Mouse (Mus musculus) heart, postnatal 0 days (tissue): Measurements from ENCODE around the gene Gm49380. TPM values are rescaled to one million over a fixed set of nuclear protein-coding genes. Genes with fewer than 3 reads are reported as not detected.
A peak's percentile ranks its signal among the peaks of the same experiment; 100 is the strongest.

Source experiments
- ATAC-seq: fragments of 200-750 bp; cut with Nextera tagmentation; 2 replicates; pipeline ENCODE4 v1.8.0; 2017; ENCODE audit warnings: low read depth, moderate number of reproducible peaks, moderate library complexity; ENCODE audit not compliant: insufficient read depth
- DNase-seq: peaks from one replicate; pipeline ENCODE4 v3.0.0-alpha.2; 2016; ENCODE audit warnings: low spot score
- H3K27ac ChIP-seq: fragments of 300-500 bp; sonication (generic); 2 replicates; pipeline ENCODE4 v1.5.1; 2014; ENCODE audit warnings: low read depth, mild to moderate bottlenecking
- H3K27me3 ChIP-seq: fragments of 300-500 bp; sonication (generic); 2 replicates; pipeline ENCODE4 v1.6.1; 2014; ENCODE audit warnings: low read length, mixed read lengths; ENCODE audit not compliant: control insufficient read depth, insufficient read depth
- H3K36me3 ChIP-seq: fragments of 300-500 bp; sonication (generic); replicated peaks from 2 replicates; pipeline ENCODE4 v1.6.1; 2014; ENCODE audit warnings: low read length, mixed read lengths; ENCODE audit not compliant: control insufficient read depth, insufficient read depth
- H3K4me1 ChIP-seq: fragments of 300-500 bp; sonication (generic); 2 replicates; pipeline ENCODE4 v1.6.1; 2014; ENCODE audit warnings: antibody characterized with exemption; ENCODE audit not compliant: control insufficient read depth, insufficient read depth
- H3K4me2 ChIP-seq: fragments of 300-500 bp; sonication (generic); 2 replicates; pipeline ENCODE4 v1.6.1; 2014; ENCODE audit warnings: low read depth, mild to moderate bottlenecking, low read length, moderate library complexity
- H3K4me3 ChIP-seq: fragments of 300-500 bp; sonication (generic); 2 replicates; pipeline ENCODE4 v1.5.1; 2014; ENCODE audit warnings: low read depth, low read length
- H3K9ac ChIP-seq: fragments of 300-500 bp; sonication (generic); replicated peaks from 2 replicates; pipeline ENCODE4 v1.6.1; 2014; ENCODE audit warnings: low read depth, low read length, mixed read lengths
- H3K9me3 ChIP-seq: fragments of 300-500 bp; sonication (generic); replicated peaks from 2 replicates; pipeline ENCODE4 v1.6.1; 2016; ENCODE audit warnings: low read length; ENCODE audit not compliant: control insufficient read depth
- CTCF ChIP-seq: IDR thresholded peaks from 2 replicates; pipeline ENCODE4 v1.5.1; 2016; ENCODE audit warnings: antibody characterized with exemption, control low read depth, low read depth
- EP300 ChIP-seq: IDR thresholded peaks from 2 replicates; pipeline ENCODE4 v1.6.1; 2016; ENCODE audit warnings: antibody characterized with exemption, low read depth
- WGBS: fragments of 180-500 bp; shearing (Covaris S2); extraction: QIAGEN DNeasy Blood & Tissue Kit; methylation state at CpG from one replicate; pipeline ENCODE4 v1.1.7; 2014; 5-methylcytosine and 5-hydroxymethylcytosine counted together
- polyA plus RNA-seq: library from polyadenylated mRNA; unstranded; fragments of >200 nt; fragmentation: Nextera tagmentation; extraction: Ambion mirVana; gene quantifications from 2 replicates; pipeline ENCODE4 v1.2.1, GENCODE M21; 2015
- total RNA-seq: library from RNA; depleted of rRNA; stranded (reverse); fragments of >200 nt; gene quantifications from 2 replicates; pipeline ENCODE4 v1.2.3, GENCODE M21; 2014; ENCODE audit warnings: low replicate concordance

Gm49380 gene
- total and polyA plus RNA-seq, 2 experiments from 2014 or later = not detected

GRCm38 (mm10) chr9:44125026-44125425 lies 11.7 kb upstream of the Gm49380 start:
- Histone ChIP-seq H3K9ac (no peak overlapping the region), H3K9me3 (no peaks in the 10 kb centered on the region), H3K36me3 (no peaks in the 10 kb centered on the region), H3K27ac (no peak overlapping the region), H3K4me3 (no peak overlapping the region), H3K4me1 (peaks cover 10% of the 10 kb centered on the region), H3K27me3 (no peaks in the 10 kb centered on the region), H3K4me2 (no peak overlapping the region)
- DNase-seq (no peak), ATAC-seq (no peak)
- TF ChIP-seq CTCF (no peak), EP300 (no peak)
- 64% methylated on average over 5 of the region's 5 CpGs for WGBS

GRCm38 (mm10) chr9:44124317-44124716 lies 11.0 kb upstream of the Gm49380 start:
- H3K9ac ChIP-seq = no peak overlapping the region

GRCm38 (mm10) chr9:44119948-44120465 lies 6.7 kb upstream of the Gm49380 start:
- TF ChIP-seq EP300 = no peak
- TF ChIP-seq CTCF = no peak

More at GRCm38 (mm10) chr9:44124317-44124716, 11.0 kb upstream of the Gm49380 start:
- Histone ChIP-seq H3K36me3 (no peaks in the 10 kb centered on the region), H3K9me3 (no peaks in the 10 kb centered on the region), H3K27me3 (no peaks in the 10 kb centered on the region), H3K4me1 (peaks cover 3% of the 10 kb centered on the region; the same call in 1 of the 2 replicates), H3K4me3 (no peak overlapping the region), H3K4me2 (no peak overlapping the region), H3K27ac (no peak overlapping the region)
- DNase-seq (no peak), ATAC-seq (no peak)
- TF ChIP-seq CTCF (peak; percentile 54), EP300 (no peak)
- WGBS = 60% methylated on average over 6 of the region's 6 CpGs

GRCm38 (mm10) chr9:44119011-44119410 lies 5.7 kb upstream of the Gm49380 start:
- DNase-seq (no peak), ATAC-seq (no peak)
- Histone ChIP-seq H3K4me1 (no peaks in the 10 kb centered on the region), H3K36me3 (no peaks in the 10 kb centered on the region), H3K27me3 (no peaks in the 10 kb centered on the region), H3K4me2 (no peak overlapping the region), H3K9me3 (no peaks in the 10 kb centered on the region), H3K9ac (no peak overlapping the region), H3K4me3 (no peak overlapping the region), H3K27ac (no peak overlapping the region)
- TF ChIP-seq EP300 (no peak), CTCF (peak; percentile 46)
- WGBS = 56% methylated on average over 5 of the region's 5 CpGs

More at GRCm38 (mm10) chr9:44119948-44120465, 6.7 kb upstream of the Gm49380 start:
- Histone ChIP-seq H3K27me3 (no peaks in the 10 kb centered on the region), H3K9ac (no peak overlapping the region), H3K27ac (no peak overlapping the region), H3K4me1 (no peaks in the 10 kb centered on the region), H3K4me2 (no peak overlapping the region), H3K9me3 (no peaks in the 10 kb centered on the region), H3K36me3 (no peaks in the 10 kb centered on the region), H3K4me3 (no peak overlapping the region)
- WGBS = 62% methylated on average over 8 of the region's 8 CpGs
- ATAC-seq (no peak), DNase-seq (no peak)

GRCm38 (mm10) chr9:44116182-44116581 lies 2.9 kb upstream of the Gm49380 start:
- H3K9me3 ChIP-seq = no peaks in the 10 kb centered on the region
- no peaks in the 10 kb centered on the region for H3K4me1 ChIP-seq
- H3K9ac ChIP-seq = no peak overlapping the region
- no peak overlapping the region for H3K4me3 ChIP-seq
- no peak overlapping the region for H3K4me2 ChIP-seq
- H3K36me3 ChIP-seq = no peaks in the 10 kb centered on the region
- 89% methylated on average over 4 of the region's 4 CpGs for WGBS
- ATAC-seq = no peak
- no peaks in the 10 kb centered on the region for H3K27me3 ChIP-seq
- no peak for DNase-seq
- no peak overlapping the region for H3K27ac ChIP-seq
- no peak for TF ChIP-seq EP300
- no peak for TF ChIP-seq CTCF

GRCm38 (mm10) chr9:44115599-44115998 lies 2.3 kb upstream of the Gm49380 start:
- ATAC-seq (no peak), DNase-seq (no peak)
- Histone ChIP-seq H3K27me3 (no peaks in the 10 kb centered on the region), H3K9ac (no peak overlapping the region), H3K4me1 (peaks cover under 1% of the 10 kb centered on the region; the same call in 1 of the 2 replicates), H3K4me3 (no peak overlapping the region), H3K9me3 (no peaks in the 10 kb centered on the region), H3K4me2 (no peak overlapping the region), H3K27ac (no peak overlapping the region), H3K36me3 (no peaks in the 10 kb centered on the region)
- 80% methylated on average over 9 of the region's 9 CpGs for WGBS
- TF ChIP-seq CTCF (no peak), EP300 (no peak)
